Mouse (Mus musculus) embryonic facial prominence, embryonic 14.5 days (tissue): ENCODE results near the gene Slc7a3. TPM values are rescaled to one million over a fixed set of nuclear protein-coding genes. Genes with fewer than 3 reads are reported as not detected.
"Not testable (repeated sequence)": the region's sequence is repeated elsewhere in the genome, so short reads cannot be mapped to it uniquely, and the experiment has no call there.

Source experiments
- ATAC-seq: fragments of 200-750 bp; cut with Nextera tagmentation; 2 replicates; pipeline ENCODE4 v1.8.0; 2017; ENCODE audit warnings: low read depth, moderate number of reproducible peaks, moderate TSS enrichment
- DNase-seq: peaks from one replicate; pipeline ENCODE4 v3.0.0-alpha.2; 2015; ENCODE audit warnings: low spot score
- H3K27ac ChIP-seq: fragments of 300-500 bp; sonication (generic); replicated peaks from 2 replicates; pipeline ENCODE4 v1.5.1; 2014; ENCODE audit warnings: low read depth, mild to moderate bottlenecking, low read length, moderate library complexity
- H3K27me3 ChIP-seq: fragments of 300-500 bp; sonication (generic); replicated peaks from 2 replicates; pipeline ENCODE4 v1.6.1; 2014; ENCODE audit warnings: low read length; ENCODE audit not compliant: control insufficient read depth, insufficient read depth
- H3K36me3 ChIP-seq: fragments of 300-500 bp; sonication (generic); 2 replicates; pipeline ENCODE4 v1.6.1; 2014; ENCODE audit warnings: low read length, mixed read lengths; ENCODE audit not compliant: control insufficient read depth, insufficient read depth
- H3K4me1 ChIP-seq: fragments of 300-500 bp; sonication (generic); 2 replicates; pipeline ENCODE4 v1.6.1; 2014; ENCODE audit warnings: antibody characterized with exemption, low read length; ENCODE audit not compliant: control insufficient read depth, insufficient read depth
- H3K4me2 ChIP-seq: fragments of 300-500 bp; sonication (generic); 2 replicates; pipeline ENCODE4 v1.6.1; 2014; ENCODE audit warnings: low read depth, mild to moderate bottlenecking, low read length, moderate library complexity, mixed read lengths
- H3K4me3 ChIP-seq: fragments of 300-500 bp; sonication (generic); 2 replicates; pipeline ENCODE4 v1.5.1; 2014; ENCODE audit warnings: low read depth, mild to moderate bottlenecking, low read length
- H3K9ac ChIP-seq: fragments of 300-500 bp; sonication (generic); 2 replicates; pipeline ENCODE4 v1.6.1; 2014; ENCODE audit warnings: low read depth, mild to moderate bottlenecking, low read length, moderate library complexity, mixed read lengths
- H3K9me3 ChIP-seq: fragments of 300-500 bp; sonication (generic); 2 replicates; pipeline ENCODE4 v1.6.1; 2016; ENCODE audit warnings: low read length; ENCODE audit not compliant: control insufficient read depth
- WGBS: fragments of 180-500 bp; shearing (Covaris S2); extraction: QIAGEN DNeasy Blood & Tissue Kit; methylation state at CpG from one replicate; pipeline ENCODE4 v1.1.7; 2014; 5-methylcytosine and 5-hydroxymethylcytosine counted together
- polyA plus RNA-seq: library from polyadenylated mRNA; unstranded; fragments of >200 nt; fragmentation: Nextera tagmentation; extraction: Ambion mirVana; gene quantifications from 2 replicates; pipeline ENCODE4 v1.2.1, GENCODE M21; 2014

The Slc7a3 gene
- 1.5 and 1.7 TPM in 2 replicates for polyA plus RNA-seq

DNA sequence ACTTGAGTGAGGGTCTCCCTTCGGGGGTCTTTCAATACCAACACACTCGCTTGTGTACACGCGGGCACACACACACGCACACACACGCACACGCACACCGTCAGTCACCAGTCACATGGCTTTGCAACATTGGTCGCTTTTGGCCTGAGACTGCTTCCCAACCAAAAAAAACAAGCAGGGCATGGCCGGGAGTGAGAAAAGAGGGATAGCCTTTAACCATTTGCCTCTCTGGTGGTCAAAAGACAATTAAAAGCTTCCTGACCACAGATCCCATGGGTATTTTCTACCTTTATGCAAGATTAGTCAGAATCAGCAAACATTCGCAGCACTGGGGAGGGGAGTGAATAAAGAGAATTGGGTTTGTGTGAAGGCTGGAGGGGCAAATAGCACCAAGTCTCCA, at the start of gene Slc7a3:
Gene Slc7a3 (minus strand): TSS at position 101 of the 400 bp plus-strand sequence.
- WGBS, result 36% methylated on average over 11 of the region's 11 CpGs
- Histone ChIP-seq H3K27ac (no peak within 1 kb of the TSS), H3K4me3 (peak within 1 kb of the TSS; percentile 28), H3K4me1 (no peaks in the 10 kb centered on the region), H3K27me3 (peaks cover 21% of the 10 kb centered on the region; the same call in 1 of the 2 replicates), H3K36me3 (no peaks in the 10 kb centered on the region), H3K9ac (no peak within 1 kb of the TSS), H3K9me3 (no peaks in the 10 kb centered on the region), H3K4me2 (peak within 1 kb of the TSS; percentile 52)
- DNase-seq (no peak), ATAC-seq (no peak)

GRCm38 (mm10) chrX:101131992-101132791, 46.4 kb upstream of the Slc7a3 start:
- Histone ChIP-seq H3K36me3 (no peaks in the 10 kb centered on the region), H3K27me3 (no peaks in the 10 kb centered on the region), H3K9ac (no peak overlapping the region), H3K4me2 (peak overlapping the region; percentile 29; the same call in 1 of the 2 replicates), H3K27ac (no peak overlapping the region), H3K4me1 (no peaks in the 10 kb centered on the region), H3K4me3 (peak overlapping the region; percentile 19; the same call in 1 of the 2 replicates), H3K9me3 (no peaks in the 10 kb centered on the region)
- 39% methylated on average over 12 of the region's 12 CpGs for WGBS
- peak; percentile 63; the same call in 1 of the 2 replicates for ATAC-seq
- peak; percentile 50 for DNase-seq

- no peaks in the 10 kb centered on the region for H3K36me3 ChIP-seq
- H3K4me2 ChIP-seq, result no peak overlapping the region
- no peak overlapping the region for H3K27ac ChIP-seq
- no peaks in the 10 kb centered on the region for H3K4me1 ChIP-seq
- DNase-seq, result peak; percentile 63
- no peaks in the 10 kb centered on the region for H3K9me3 ChIP-seq
- H3K9ac ChIP-seq, result no peak overlapping the region
- 0 out of 2 replicates have a peak, but pooled peaks have one; percentile 58 for ATAC-seq
- no peaks in the 10 kb centered on the region for H3K27me3 ChIP-seq
- no peak overlapping the region for H3K4me3 ChIP-seq
- WGBS, result 29% methylated on average over 7 of the region's 7 CpGs
Observed at GRCm38 (mm10) chrX:101131001-101131400, 45.2 kb upstream of the Slc7a3 start.

DNA sequence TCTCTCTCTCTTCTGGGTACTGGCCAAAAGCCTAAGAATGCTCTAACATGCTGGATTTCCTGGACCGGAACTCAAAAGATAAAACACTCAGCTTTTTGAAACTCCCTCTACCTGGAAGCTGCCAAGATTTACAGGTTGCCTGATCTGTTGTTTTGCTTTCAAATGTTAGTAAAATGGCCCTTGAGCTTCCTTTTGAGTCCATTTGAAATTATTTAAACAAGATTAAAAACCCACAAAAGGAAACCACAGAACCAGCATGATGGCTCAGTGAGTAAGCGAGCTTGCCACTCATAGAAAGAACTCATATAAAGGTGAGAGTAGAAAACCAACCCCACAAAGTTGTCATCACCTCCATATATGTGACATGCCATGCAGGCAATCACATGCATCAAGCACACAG, 42.7 kb upstream of the Slc7a3 start:
- no peak for ATAC-seq
- no peaks in the 10 kb centered on the region for H3K9me3 ChIP-seq
- H3K4me3 ChIP-seq, result no peak overlapping the region
- no peak for DNase-seq
- no peak overlapping the region for H3K9ac ChIP-seq
- no peak overlapping the region for H3K27ac ChIP-seq
- H3K36me3 ChIP-seq, result no peaks in the 10 kb centered on the region
- no peaks in the 10 kb centered on the region for H3K27me3 ChIP-seq
- H3K4me2 ChIP-seq, result no peak overlapping the region
- WGBS, result 74% methylated on average over 2 of the region's 2 CpGs
- no peaks in the 10 kb centered on the region for H3K4me1 ChIP-seq

GRCm38 (mm10) chrX:101126977-101127376, 41.2 kb upstream of the Slc7a3 start:
- no peak overlapping the region for H3K9ac ChIP-seq
- no peak overlapping the region for H3K4me2 ChIP-seq

DNA sequence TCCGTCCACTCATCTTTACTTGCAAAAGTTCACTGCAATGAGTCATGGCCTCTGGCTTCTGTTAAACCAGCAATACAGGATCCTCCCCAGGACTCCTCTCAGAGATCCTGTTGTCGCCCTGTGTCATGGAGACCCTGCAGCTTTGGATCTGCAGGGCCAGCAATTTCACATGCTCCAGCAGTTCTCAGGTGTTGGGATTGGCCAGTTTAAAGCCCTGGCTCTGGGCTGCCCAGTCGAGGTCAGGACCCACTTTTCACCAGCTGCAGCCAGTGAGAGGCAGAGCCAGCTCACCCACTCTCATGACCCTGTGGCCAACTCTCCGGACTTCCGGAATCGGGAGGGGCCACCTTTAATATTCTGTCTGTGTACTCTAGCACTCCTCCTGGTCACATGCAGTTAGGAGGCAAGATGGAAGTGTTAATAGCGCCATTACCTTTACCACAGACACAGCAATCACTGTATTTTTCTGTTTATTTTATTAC, 40.7 kb upstream of the Slc7a3 start:
- H3K27ac ChIP-seq, result no peak overlapping the region

More at GRCm38 (mm10) chrX:101126977-101127376, 41.2 kb upstream of the Slc7a3 start:
- Histone ChIP-seq H3K4me3 (no peak overlapping the region), H3K9me3 (no peaks in the 10 kb centered on the region), H3K36me3 (no peaks in the 10 kb centered on the region), H3K4me1 (no peaks in the 10 kb centered on the region), H3K27me3 (no peaks in the 10 kb centered on the region), H3K27ac (no peak overlapping the region)
- DNase-seq (peak; percentile 65), ATAC-seq (no peak)
- 43% methylated on average over 2 of the region's 2 CpGs for WGBS

GRCm38 (mm10) chrX:101120546-101120945, 34.7 kb upstream of the Slc7a3 start:
- no peak for ATAC-seq
- no peaks in the 10 kb centered on the region for H3K36me3 ChIP-seq
- H3K4me1 ChIP-seq, result no peaks in the 10 kb centered on the region
- no peak overlapping the region for H3K27ac ChIP-seq
- no peak overlapping the region for H3K4me2 ChIP-seq
- H3K4me3 ChIP-seq, result no peak overlapping the region
- 43% methylated on average over 1 of the region's 1 CpGs for WGBS
- H3K9me3 ChIP-seq, result no peaks in the 10 kb centered on the region
- H3K27me3 ChIP-seq, result no peaks in the 10 kb centered on the region
- H3K9ac ChIP-seq, result no peak overlapping the region
- DNase-seq, result no peak

More for the DNA sequence above, 40.7 kb upstream of the Slc7a3 start:
- no peak overlapping the region for H3K9ac ChIP-seq
- H3K9me3 ChIP-seq, result no peaks in the 10 kb centered on the region
- 71% methylated on average over 6 of the region's 7 CpGs for WGBS
- no peaks in the 10 kb centered on the region for H3K27me3 ChIP-seq
- no peak overlapping the region for H3K4me2 ChIP-seq
- no peaks in the 10 kb centered on the region for H3K36me3 ChIP-seq
- no peak for ATAC-seq
- H3K4me1 ChIP-seq, result no peaks in the 10 kb centered on the region
- H3K4me3 ChIP-seq, result no peak overlapping the region
- DNase-seq, result no peak

DNA sequence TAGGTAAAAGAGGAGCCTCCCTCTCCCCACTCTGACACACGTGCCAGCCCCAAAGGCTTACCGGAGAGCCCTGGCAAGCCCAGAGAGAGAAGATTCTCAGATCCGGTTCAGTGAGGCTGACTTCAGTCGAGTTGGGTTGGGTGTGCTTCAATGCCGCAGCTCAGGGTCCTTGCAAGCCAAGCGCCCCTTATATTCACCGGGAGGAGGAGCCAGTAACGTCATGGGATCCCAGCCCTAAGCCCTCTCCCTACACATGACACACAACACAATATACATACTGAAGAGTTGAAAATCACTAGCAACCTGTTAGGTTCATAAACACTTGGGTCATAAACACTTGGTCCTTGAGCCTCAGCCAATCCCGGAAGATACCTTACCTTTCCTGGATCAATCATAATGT, 609 bp downstream of the Slc7a3 start:
- WGBS, result 18% methylated on average over 4 of the region's 9 CpGs
- H3K4me3 ChIP-seq, result peak overlapping the region; percentile 28
- H3K36me3 ChIP-seq, H3K9me3 ChIP-seq, ATAC-seq, H3K27ac ChIP-seq, H3K9ac ChIP-seq, H3K4me1 ChIP-seq, DNase-seq: not testable (repeated sequence)
- peaks cover 21% of the 10 kb centered on the region; the same call in 1 of the 2 replicates for H3K27me3 ChIP-seq
- H3K4me2 ChIP-seq, result peak overlapping the region; percentile 52
